Mouse (Mus musculus) left cerebral cortex, adult 18-20 months (tissue): ENCODE measurements around the gene Tbx6. TPM values are rescaled to one million over a fixed set of nuclear protein-coding genes. Genes with fewer than 3 reads are reported as not detected.

Experiments used
- DNase-seq, 2 experiments: peaks; one replicate each; pipeline ENCODE4 v3.0.0; 2021 to 2022; ENCODE audit warnings: low spot score in 2 of 2, mixed read lengths in 1 of 2
- total RNA-seq, 2 experiments: library from RNA; stranded (reverse); gene quantifications; 2 replicates each; pipeline ENCODE4 v1.2.3; 2021

The Tbx6 gene
- total RNA-seq, 2 experiments from 2014 or later, result 0.56 to 0.63 TPM

DNA sequence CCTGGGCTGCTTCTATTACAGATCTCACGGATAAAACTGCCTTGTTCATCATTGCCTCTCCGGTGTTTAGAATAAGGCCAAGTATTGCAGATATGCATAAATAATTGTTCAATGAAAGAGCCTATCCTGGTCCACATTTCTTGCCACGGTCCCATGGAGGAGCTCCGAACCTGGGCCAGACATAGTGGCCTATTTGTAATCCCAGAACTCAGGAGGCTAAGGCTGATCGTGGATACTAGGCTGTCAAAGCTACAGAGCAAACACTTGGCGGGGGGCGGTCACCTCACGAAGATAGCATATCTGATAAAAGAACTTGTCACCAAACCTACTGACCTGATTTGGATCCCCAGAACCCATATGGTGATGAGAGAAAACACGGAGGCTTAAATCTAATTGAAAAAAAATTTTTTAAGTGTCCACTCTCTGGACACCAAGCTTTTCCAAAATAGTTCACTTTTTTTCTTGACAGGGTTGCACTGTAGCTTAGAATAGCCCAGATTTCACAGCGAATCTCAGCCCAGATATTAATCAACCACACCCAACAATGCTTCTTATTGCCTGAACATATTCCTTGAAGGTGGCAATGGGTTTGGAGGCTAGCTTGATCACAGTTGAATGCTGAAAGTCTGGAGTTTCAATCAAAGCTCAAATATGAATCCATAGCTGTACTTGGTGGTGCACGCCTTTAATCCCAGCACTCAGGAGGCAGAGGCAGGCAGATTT is 11.6 kb downstream of the Tbx6 start:
- no peak for DNase-seq

DNA sequence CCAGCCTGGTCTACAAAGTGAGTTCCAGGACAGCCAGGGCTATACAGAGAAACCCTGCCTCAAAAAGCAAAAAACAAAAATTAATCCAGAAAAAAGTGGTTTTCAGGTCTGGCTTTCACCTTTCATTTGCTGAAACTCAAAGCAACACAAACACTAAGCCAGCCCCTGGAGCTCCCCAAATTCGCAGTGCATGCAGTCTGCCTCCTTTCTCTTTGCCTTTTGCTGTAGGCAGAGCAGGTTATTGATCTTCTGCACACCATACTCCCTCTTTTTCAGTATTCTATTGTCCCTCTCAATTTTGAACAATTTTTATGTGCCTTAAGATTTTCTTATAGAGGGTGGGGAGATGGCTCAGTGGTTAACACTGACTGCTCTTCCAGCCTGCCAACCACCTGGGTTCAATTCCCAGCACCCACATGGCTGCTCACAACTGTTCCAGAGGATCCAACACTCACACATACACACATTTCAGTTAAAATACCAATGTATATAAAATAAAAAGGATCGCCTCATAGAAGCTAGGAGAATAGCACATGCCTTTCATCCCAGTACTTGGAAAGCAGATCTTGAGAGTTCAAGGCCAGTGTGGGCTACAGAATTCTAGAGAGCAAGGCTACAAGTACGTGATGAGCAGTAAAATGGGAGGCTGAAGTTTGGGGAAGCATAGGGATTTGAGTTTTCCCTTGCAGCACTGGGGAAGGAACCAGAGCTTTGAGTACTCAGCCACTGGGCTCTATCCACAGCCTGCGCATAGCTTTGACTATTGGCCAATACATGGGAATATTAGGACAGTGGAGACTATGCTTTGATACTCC is 12.4 kb downstream of the Tbx6 start:
- no peak for DNase-seq

DNA sequence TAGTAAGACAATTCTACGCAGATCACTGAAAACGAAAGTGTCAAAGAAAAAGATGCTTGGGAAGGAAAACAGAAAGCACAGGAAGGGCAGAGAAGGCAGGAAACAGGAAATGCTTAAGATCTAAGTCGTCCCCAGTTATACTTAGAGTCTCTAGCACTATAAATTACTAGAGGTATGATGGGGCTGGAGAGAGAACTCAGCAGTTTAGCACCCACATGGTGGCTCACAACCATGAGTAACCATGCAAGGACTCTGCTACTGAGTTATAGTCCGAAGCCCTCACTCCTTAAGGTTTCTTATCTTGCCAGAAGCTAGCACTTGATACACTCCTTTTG is 13.0 kb downstream of the Tbx6 start:
- DNase-seq, result no peak

DNA sequence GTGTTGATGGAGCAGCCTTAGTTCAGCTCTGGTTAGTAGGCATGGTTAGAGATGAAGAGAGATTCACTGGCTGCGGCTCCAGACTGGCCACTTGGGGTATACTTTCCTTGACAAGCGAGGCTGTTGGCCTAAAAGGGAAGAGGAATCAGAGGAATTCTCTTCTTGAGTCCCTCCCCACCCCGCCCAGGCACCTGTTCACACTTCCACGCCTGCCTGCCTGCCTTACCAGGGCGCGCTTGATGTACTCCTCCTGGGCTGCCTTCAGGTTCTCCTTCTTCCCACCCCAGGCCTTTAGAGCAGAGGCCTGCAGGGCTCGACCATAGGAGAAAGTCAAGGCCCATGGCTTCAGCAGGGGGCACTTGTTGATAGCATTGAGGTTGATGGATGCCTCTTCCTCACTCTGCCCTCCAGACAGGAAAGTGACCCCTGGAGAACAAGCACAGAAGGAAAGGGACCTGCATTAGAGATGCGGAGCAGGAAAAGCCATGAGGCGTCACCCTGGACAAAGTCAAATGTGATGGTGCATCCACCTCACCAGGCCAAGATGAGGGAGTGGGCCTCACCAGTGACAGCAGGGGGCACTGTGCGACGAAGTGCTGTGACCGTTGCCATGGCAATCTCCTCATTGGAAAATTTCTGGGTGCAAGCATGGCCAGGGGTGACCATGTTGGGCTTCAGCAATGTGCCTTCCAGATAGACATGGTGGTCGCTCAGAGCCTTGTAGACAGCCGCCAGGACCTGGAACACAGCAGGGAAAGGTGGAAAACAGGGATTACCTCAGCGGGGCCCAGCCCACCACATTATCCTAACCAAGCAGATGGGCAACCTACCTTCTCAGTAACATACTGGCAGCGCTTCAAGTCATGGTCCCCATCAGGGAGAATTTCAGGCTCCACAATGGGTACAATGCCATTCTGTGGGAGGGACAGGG is 14.4 kb downstream of the Tbx6 start:
- DNase-seq, result no peak

DNA sequence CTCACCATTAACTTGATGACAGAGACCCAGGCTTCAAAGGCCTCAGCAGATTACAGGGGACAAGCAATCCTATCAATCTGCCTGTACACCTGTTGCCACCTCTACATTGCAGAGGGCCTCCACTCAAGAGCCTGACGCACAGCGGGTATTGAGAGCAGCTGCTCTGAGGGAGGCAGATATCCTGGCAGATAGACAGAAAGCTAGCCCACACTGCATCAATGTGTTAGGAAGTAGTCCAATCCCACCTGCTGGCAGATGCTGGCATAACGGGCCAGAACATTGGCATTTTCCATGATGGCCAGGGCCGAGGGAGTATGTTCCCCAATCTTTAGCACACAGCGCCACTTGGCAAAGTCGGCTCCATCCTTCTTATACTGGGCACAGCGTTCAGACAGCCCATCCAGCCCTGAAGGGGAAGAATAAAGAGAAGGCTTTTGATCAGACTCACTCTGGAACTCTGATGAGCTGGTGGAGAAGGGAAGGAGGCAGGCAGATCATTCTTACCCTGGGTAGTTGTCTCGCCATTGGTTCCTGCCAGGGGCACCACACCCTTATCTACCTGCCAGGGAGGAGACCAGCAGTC is 15.2 kb downstream of the Tbx6 start:
- DNase-seq, result peak in 1 of 2 experiments; percentile 56

DNA sequence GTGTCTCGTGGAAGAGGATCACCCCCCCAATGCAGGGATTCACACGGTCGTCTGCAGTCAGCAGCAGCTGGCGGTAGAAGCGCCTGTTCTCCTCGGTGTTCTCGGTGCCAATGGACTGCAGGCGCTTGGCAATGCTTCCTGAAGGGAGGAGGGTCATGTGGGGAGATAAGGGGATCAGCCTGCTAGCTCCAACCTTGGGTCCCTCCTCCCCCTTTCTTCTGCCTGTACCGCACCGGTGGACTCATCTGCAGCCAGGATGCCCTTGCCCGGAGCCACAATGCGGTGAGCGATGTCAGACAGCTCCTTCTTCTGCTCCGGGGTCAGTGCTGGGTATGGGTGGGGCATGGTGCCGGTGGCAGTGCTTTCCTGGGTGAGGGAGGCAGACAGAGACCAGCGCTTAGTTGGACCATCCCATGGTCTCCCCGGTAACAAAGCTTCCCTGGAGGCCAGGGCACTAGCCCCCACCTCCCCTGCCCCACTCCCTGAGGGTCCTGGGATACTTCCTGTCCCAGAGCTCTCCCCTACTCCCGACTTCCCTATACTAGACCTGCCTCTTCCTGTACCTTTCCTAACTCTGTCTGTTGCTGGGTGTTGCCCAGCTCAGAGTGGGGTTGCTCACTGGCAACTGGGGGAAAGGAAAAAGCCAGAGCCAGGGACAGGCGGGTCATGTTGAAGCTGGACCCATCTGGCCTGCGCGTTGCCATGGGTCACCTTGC is 16.3 kb downstream of the Tbx6 start, which contains the start of gene Fam57b:
Gene Fam57b, plus strand, starts transcription at position 258 of the 716 bp plus-strand sequence.
- no peak for DNase-seq

DNA sequence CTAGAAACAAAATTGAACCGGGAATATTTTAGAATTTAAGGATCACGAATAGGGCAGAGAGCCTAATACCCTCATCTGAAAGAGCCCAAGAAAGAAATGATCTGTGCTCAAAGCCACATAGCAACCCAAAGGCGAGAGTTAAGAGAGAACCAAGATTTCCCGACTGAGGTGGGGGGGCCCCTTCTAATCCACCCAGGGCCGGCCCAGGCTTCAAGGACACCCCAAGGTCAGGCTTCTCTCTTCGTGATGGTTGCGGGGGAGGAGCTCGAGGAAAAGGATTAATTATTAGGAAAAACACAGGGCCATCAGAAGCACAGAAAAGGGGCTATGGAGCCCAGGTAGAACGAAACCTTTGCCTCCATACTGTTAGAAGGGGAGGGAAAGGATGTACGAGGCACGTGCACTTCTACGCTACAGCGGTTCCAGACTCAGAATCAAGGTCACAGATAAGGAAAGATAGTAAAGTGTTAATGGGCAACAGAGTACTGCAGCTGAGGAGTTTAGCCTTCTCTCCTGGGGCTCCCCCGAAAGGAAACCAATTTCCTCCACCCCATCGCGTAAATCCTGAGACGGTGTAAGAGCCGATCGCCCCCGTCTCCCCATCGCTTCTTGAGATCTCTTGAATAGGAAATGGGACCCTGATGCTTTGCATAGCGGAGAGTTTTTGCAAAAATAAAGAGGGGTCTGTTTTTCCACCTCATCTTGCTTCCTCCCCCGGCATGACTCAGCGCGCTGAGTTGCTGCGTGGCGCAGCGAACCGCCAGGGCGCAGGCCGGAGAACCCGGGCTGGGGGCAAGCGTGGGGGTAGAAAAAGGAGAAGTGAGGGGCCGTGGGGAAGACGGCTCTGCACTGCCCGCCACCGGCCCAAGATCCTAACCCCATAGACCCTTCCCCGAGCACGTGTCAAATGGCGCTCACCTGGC is 17.1 kb downstream of the Tbx6 start:
- peak in 1 of 2 experiments; percentile 47 for DNase-seq

DNA sequence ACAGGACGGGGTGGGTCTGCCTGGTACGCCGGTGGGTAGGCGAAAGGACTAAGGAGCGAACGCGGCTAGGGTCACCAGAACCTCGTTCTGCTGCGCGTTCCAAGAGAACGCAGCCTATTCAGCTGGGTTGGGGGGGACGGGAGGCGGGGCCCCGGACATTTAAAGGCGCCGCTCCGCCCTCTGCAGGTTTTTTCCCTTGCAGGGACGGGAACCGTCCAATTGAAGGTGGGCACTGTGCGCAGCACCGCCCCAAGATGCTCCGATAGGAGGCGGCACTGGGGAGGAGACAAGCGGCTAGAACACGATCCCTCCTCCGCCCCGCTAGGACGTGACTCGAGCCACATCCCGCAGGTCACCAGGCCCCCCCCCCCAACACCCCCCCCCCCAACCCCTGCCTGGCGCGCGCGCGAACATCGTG is 17.8 kb downstream of the Tbx6 start:
- peak; percentile 97 to 98 for DNase-seq

DNA sequence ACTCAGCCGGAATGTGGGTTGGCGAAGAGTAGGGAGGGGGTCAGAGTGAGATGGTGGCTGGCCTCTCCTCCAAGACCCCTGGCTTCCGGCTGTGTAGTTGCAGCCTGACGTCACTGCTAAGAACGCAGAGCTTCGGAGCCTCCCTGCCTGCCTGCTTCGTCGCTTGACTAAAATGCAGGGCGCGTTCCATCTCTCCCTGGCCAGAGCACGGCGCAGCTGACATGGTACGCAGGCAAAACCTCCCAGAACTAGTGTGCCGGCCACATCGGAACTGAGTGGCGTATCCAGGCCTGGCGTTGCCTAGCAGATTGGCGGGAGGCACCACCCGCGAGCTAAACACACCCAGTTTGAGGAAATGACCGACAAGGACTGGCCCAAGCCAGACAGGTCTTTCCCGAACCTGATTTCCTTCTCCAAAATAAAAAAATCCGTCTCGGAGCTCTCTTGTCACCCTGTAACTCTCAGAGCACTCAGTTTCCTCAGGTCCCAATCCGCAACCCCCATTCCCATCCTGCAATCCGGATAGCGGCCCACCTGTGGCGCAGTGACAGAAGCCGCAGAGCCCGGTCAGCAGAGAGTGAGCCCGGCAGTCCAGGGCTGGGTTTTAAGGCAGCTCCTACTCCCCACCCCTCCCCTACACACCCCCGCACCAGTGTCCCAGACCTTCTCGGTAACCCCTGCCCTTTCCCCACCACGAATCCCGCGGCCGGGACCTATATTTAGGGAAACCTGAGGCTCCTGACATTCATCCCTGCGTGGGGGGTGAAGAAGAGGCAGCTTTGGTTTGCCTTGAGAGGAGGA is 18.4 kb downstream of the Tbx6 start:
- peak in 1 of 2 experiments; percentile 85 for DNase-seq

DNA sequence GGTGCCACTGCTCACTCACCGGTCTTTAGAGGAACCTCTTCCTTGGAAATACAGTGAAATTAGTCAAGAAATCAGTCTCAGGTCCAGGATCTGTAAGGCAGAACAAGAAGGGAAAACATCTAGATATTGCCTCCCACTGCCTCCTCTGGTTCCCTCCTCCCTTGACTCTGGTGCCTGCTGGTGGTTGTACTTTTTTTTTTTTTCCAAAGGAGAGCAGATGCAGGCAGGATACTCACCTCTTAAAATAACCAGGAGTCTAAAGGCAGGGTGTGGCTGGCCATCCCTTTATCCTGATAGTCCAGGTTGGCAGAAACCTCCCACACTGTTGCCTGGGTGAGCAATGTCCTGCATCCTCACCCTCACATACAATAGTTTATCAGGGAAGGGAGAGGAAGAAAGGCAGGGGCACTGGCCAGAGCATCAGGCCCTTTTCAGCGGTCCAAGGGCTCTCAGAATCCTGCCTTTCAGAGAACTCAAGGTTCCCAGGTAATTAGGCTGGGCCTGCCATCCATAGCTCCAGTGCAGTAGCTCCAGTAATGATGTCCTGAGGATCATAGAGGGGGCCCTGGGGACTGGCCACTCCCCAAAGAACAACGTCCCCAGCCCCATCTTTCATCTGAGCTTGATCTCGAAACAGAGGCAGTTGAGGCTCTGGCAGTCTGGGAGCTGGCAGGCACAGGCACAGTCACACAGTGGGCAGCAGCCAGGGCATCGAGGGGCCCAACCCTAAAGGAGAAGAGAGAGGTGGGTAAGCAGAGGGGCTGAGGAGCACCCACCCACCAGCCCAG is 19.2 kb downstream of the Tbx6 start:
- no peak for DNase-seq

DNA sequence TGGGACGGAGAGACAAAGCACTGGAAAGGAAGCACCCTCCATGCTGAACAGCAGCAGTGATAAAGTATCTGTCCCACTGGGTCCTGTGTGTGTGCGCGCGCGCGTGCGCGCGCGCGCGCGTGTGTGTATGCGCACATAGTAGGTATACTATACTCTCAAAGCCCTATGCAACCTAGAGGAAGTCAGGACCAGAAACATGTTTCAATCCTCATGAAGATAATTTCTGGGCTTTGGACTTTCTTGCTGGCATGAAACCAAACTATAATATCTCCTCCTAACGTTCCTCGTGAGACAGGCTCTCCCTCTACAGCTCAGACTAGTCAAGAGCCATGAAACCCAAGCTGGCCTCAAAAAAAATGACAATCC is 19.8 kb downstream of the Tbx6 start:
- DNase-seq, result no peak

DNA sequence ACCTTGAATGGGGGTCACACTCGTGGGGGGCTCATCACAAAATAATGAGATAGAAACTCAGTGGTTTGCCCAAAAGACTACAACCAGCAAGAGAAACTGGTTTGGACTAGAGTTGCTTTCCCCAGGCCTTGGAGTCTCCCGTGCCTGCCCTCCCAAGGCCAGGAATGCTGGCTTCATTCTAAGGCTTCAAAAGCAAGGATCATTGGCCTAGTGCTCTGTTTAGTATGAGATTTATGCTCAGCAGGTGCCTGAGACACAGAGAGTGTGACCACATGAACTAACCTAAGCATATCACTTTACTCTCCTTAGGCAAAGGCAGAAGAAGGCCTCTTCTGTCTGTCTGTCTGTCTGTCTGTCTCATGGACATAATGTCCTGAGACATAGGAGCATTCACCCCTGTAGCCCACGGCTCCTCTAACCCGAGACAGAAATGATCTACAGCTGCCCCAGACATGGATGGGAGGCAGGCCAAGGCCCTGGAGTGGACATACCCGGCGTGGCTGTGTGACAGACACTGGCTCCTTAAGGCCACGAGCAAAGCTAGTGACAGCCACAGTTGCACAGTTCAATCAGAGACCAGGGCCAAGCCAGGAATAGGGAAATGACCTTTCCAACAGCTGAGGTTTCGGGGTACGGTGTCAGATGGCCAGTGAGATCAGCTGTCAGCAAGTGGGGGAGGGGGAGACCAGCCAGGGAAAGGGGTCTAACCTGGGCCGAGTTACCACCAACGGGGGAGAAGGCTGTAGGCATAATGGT is 21.0 kb downstream of the Tbx6 start:
- DNase-seq, result no peak

DNA sequence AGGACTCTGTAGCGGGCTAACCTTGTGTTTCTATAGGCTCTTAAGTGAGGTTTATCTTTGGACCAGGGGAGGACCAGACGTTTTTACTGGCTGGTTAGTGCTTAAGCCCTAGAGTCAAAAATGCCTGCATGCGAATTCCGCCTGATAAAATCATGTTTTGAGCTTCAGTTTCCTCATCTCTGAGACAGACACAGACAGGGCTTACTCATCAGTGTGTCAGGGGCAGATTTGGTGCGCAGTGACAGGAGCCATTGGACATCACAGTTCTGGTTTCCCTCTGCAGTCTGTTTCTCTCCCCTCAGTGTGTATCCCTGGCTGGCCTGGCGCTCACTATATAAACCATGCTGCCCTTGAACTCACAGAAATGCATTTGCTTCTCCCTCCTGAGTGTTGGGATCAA is 21.9 kb downstream of the Tbx6 start:
- no peak for DNase-seq

DNA sequence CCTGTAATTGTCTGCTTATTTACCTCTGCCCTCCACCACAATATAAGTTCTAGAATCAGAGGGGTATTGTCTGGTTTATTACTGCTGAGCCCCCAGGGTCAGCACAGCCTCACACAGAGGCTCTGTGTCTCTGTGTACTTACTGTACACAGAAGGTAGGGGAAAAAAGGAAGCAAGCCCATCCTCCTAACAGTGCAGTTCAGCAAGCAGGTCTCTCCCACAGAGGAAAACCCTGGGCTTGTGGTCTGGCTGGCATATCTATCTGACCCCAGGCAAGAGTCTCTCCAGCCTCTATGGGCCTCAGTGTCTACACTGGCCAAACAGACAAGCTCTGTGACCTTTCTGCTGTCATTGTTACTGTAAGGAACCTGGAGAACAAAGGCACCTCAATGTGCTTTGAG is 22.5 kb downstream of the Tbx6 start:
- DNase-seq, result no peak

DNA sequence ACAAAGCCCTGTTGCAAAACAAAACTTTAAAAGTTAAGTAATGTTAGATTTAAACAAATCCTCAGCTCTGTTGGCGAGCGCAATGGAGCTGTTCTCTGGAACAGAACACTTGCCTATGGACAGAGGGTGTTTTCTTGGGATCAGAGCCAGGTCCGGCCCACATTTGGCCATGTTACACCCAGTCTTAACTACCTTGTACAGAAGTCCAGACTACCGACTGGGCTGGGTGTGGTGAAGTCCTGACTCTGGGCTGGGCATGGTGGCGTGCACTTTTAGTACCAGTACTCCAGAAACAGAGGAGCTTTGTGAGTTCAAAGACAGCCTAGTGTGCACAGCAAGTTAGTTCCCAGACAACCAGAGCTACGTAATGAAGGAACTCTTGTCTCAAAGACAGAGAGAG is 25.7 kb downstream of the Tbx6 start:
- no peak for DNase-seq

DNA sequence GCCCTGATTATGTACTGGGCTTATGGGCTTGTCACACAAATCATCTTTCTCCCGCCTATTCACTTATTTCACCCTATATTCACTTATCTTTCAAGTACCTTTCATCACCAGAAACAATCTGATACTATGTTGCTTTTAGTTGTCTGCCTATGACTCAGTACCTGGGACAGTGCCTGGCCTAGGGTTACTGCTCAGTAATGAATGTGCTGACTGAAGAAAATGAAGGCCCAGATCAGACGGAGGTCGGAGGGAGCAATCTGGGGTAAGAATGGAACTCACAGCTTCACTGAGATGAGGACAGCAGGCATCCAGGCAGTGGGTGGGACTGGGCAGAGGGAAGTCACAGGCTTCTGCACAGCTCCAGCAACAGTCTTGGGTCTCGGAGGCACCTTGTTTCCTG is 26.1 kb downstream of the Tbx6 start:
- DNase-seq, result no peak
